Mouse (Mus musculus) embryonic facial prominence, embryonic 11.5 days (tissue): ENCODE measurements at regions not wholly inside any gene's neighbourhood (a gene's known extent, or its start where the extent isn't known, plus 50 kb on each side); places are given as distances from the start of the nearest gene placed in this dataset.

Source experiments
- ATAC-seq: fragments of 200-750 bp; cut with Nextera tagmentation; replicated peaks from 2 replicates; pipeline ENCODE4 v1.8.0; 2017; ENCODE audit warnings: low read depth; ENCODE audit not compliant: insufficient number of reproducible peaks, low FRiP score, low TSS enrichment
- DNase-seq: peaks from one replicate; pipeline ENCODE4 v3.0.0-alpha.2; 2015; ENCODE audit warnings: low spot score
- H3K27ac ChIP-seq: fragments of 300-500 bp; sonication (generic); replicated peaks from 2 replicates; pipeline ENCODE4 v1.5.1; 2014; ENCODE audit warnings: mild to moderate bottlenecking, low read depth, low read length, control low read depth
- H3K27me3 ChIP-seq: fragments of 300-500 bp; sonication (generic); 2 replicates; pipeline ENCODE4 v1.6.1; 2014; ENCODE audit warnings: mild to moderate bottlenecking, low read length, moderate library complexity, mixed read lengths; ENCODE audit not compliant: control insufficient read depth, insufficient read depth
- H3K36me3 ChIP-seq: fragments of 300-500 bp; sonication (generic); replicated peaks from 2 replicates; pipeline ENCODE4 v1.6.1; 2014; ENCODE audit warnings: low read depth, mild to moderate bottlenecking, low read length, moderate library complexity, mixed read lengths; ENCODE audit not compliant: control insufficient read depth, insufficient read depth
- H3K4me1 ChIP-seq: fragments of 300-500 bp; sonication (generic); 2 replicates; pipeline ENCODE4 v1.6.1; 2014; ENCODE audit warnings: low read length, mixed read lengths; ENCODE audit not compliant: control insufficient read depth, insufficient read depth
- H3K4me2 ChIP-seq: fragments of 300-500 bp; sonication (generic); 2 replicates; pipeline ENCODE4 v1.6.1; 2014; ENCODE audit warnings: low read depth, mild to moderate bottlenecking, control low read depth, low read length, moderate library complexity
- H3K4me3 ChIP-seq: fragments of 300-500 bp; sonication (generic); 2 replicates; pipeline ENCODE4 v1.5.1; 2014; ENCODE audit warnings: low read depth, low read length, control low read depth
- H3K9ac ChIP-seq: fragments of 300-500 bp; sonication (generic); replicated peaks from 2 replicates; pipeline ENCODE4 v1.6.1; 2014; ENCODE audit warnings: mild to moderate bottlenecking, control low read depth, low read length
- H3K9me3 ChIP-seq: fragments of 300-500 bp; sonication (generic); replicated peaks from 2 replicates; pipeline ENCODE4 v1.6.1; 2016; ENCODE audit warnings: mild to moderate bottlenecking, low read length, inconsistent platforms, mixed read lengths; ENCODE audit not compliant: control insufficient read depth
- WGBS: fragments of 180-500 bp; shearing (Covaris S2); extraction: QIAGEN DNeasy Blood & Tissue Kit; methylation state at CpG from one replicate; pipeline ENCODE4 v1.1.7; 2014; 5-methylcytosine and 5-hydroxymethylcytosine counted together

DNA sequence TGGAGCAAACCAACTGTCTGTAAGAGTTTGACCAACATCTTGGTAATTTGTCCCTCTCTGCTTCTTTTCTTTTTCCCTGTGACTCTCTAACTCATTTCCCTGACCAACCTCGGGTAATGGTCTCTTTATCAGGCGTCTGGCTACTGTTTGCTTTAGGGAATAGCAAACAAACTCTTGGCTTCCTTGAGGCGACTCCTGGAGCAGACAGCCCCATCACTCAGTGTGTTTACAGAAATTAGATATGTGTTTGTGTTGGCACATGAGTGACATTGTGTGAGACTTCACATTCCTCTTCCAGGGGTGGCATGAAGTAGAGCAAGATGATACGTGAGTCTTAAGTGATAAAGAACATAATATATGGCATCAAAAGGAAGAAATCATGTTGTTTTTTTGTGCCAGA, 195.7 kb upstream of the Hhip start:
- no peaks in the 10 kb centered on the region for H3K27me3 ChIP-seq
- ATAC-seq, result no peak
- H3K9ac ChIP-seq, result no peak overlapping the region
- WGBS, result 33% methylated on average over 4 of the region's 4 CpGs
- no peak overlapping the region for H3K27ac ChIP-seq
- H3K4me1 ChIP-seq, result no peaks in the 10 kb centered on the region
- no peak for DNase-seq
- no peaks in the 10 kb centered on the region for H3K36me3 ChIP-seq
- H3K9me3 ChIP-seq, result no peaks in the 10 kb centered on the region
- H3K4me2 ChIP-seq, result no peak overlapping the region
- no peak overlapping the region for H3K4me3 ChIP-seq

GRCm38 (mm10) chr8:80251595-80251994, 193.8 kb upstream of the Hhip start:
- DNase-seq (no peak), ATAC-seq (no peak)

GRCm38 (mm10) chr8:80250305-80251161, 192.7 kb upstream of the Hhip start:
- H3K27me3 ChIP-seq, result no peaks in the 10 kb centered on the region
- no peak overlapping the region for H3K27ac ChIP-seq
- H3K36me3 ChIP-seq, result no peaks in the 10 kb centered on the region
- no peak overlapping the region for H3K4me3 ChIP-seq
- H3K9ac ChIP-seq, result no peak overlapping the region
- DNase-seq (no peak), ATAC-seq (no peak)
- H3K4me1 ChIP-seq, result no peaks in the 10 kb centered on the region
- 75% methylated on average over 7 of the region's 7 CpGs for WGBS
- no peaks in the 10 kb centered on the region for H3K9me3 ChIP-seq
- no peak overlapping the region for H3K4me2 ChIP-seq

More at GRCm38 (mm10) chr8:80251595-80251994, 193.8 kb upstream of the Hhip start:
- no peak overlapping the region for H3K27ac ChIP-seq
- H3K4me3 ChIP-seq, result no peak overlapping the region
- no peaks in the 10 kb centered on the region for H3K4me1 ChIP-seq
- H3K9me3 ChIP-seq, result no peaks in the 10 kb centered on the region
- H3K27me3 ChIP-seq, result no peaks in the 10 kb centered on the region
- no peaks in the 10 kb centered on the region for H3K36me3 ChIP-seq
- 42% methylated on average over 3 of the region's 3 CpGs for WGBS
- H3K4me2 ChIP-seq, result no peak overlapping the region
- no peak overlapping the region for H3K9ac ChIP-seq

DNA sequence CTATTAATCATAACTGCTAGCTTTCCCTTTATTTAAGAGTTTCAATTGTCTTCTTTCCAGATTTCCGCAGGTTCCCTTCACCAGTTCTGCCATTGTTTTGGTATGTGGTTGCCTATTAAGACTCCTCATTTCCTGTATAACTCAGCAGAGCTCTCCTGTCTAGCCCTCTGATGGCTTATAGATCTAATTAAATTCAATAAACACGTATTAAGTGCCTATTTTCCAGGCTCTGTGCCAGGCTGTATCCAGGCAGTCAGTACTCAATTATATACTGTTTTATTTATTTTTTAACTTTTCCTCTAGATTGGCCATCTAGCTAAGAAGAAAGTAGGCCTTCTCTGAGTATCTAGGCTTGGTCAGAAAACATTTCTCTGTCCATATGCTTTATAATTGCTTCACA, 192.0 kb upstream of the Hhip start:
- ATAC-seq (no peak), DNase-seq (no peak)
- Histone ChIP-seq H3K27me3 (no peaks in the 10 kb centered on the region), H3K36me3 (no peaks in the 10 kb centered on the region), H3K9me3 (no peaks in the 10 kb centered on the region), H3K4me3 (no peak overlapping the region), H3K4me1 (no peaks in the 10 kb centered on the region), H3K4me2 (no peak overlapping the region), H3K9ac (no peak overlapping the region), H3K27ac (no peak overlapping the region)
- WGBS, result 62% methylated on average over 2 of the region's 2 CpGs

GRCm38 (mm10) chr8:80239879-80240278, 182.1 kb upstream of the Hhip start:
- DNase-seq (no peak), ATAC-seq (no peak)
- Histone ChIP-seq H3K4me3 (no peak overlapping the region), H3K9ac (no peak overlapping the region), H3K27ac (no peak overlapping the region), H3K9me3 (no peaks in the 10 kb centered on the region), H3K4me1 (no peaks in the 10 kb centered on the region), H3K4me2 (no peak overlapping the region), H3K36me3 (no peaks in the 10 kb centered on the region), H3K27me3 (no peaks in the 10 kb centered on the region)
- WGBS, result 75% methylated on average over 4 of the region's 4 CpGs

DNA sequence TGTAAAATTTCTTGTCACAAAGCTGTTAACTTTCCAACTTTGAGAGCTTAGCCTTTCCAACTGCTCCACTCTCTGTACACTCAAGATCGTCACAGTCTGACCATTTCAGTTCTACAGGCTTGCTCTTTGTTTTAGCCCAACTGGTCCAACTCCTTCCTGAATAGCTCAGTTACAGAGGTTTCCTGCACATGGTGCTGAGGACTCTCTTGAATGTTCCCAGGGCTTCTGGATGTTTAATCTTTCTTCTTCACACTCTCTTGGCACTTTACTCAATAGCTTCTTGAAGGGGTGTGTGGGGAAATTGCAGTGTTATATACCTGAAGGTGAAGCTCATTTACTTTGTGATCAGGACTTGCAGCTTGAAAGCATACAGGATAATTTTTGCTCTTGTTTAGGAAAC, 152.6 kb upstream of the Hhip start:
- no peak for ATAC-seq
- Histone ChIP-seq H3K36me3 (no peaks in the 10 kb centered on the region), H3K4me3 (no peak overlapping the region), H3K9ac (no peak overlapping the region), H3K4me1 (no peaks in the 10 kb centered on the region), H3K27ac (no peak overlapping the region), H3K4me2 (no peak overlapping the region), H3K27me3 (no peaks in the 10 kb centered on the region), H3K9me3 (no peaks in the 10 kb centered on the region)
- DNase-seq, result no peak
- 71% methylated on average over 1 of the region's 1 CpGs for WGBS

GRCm38 (mm10) chr8:80204678-80205654, 147.2 kb upstream of the Hhip start:
- Histone ChIP-seq H3K4me2 (no peak overlapping the region), H3K27ac (no peak overlapping the region), H3K4me1 (no peaks in the 10 kb centered on the region), H3K9me3 (no peaks in the 10 kb centered on the region), H3K9ac (no peak overlapping the region), H3K4me3 (no peak overlapping the region), H3K27me3 (no peaks in the 10 kb centered on the region), H3K36me3 (no peaks in the 10 kb centered on the region)
- DNase-seq (peak; percentile 38), ATAC-seq (no peak)
- 56% methylated on average over 15 of the region's 15 CpGs for WGBS
